In genomic region chr5:136563104-136563503, GRCm38 (mm10) we compare ENCODE assay signal across 12 mouse cellular contexts.
"Had no signal": no experiment of that assay in that cellular context is flagged by ENCODE, and none has a peak within 500 bp of the region (broad histone marks: within the 10 kb centered on the region; RNA-seq: fewer than 3 reads in every experiment).

No protein-coding gene starts in this region.

- H3K4me2 ChIP-seq: midbrain, embryonic 11.5 days had no signal

- H3K27me3 ChIP-seq: kidney, embryonic 15.5 days had no signal

- ATAC-seq: liver, postnatal 0 days; midbrain, embryonic 16.5 days had no signal

- H3K36me3 ChIP-seq: kidney, embryonic 15.5 days; liver, embryonic 13.5 days had no signal

- H3K27ac ChIP-seq: left cerebral cortex, adult 2 months; liver, embryonic 13.5 days; stomach, postnatal 0 days had no signal

- H3K4me3 ChIP-seq: kidney, embryonic 15.5 days; liver, embryonic 13.5 days had no signal

- H3K9ac ChIP-seq: kidney, embryonic 15.5 days; liver, embryonic 13.5 days; liver, postnatal 0 days had no signal

- DNase-seq: kidney, adult 2 months; kidney, postnatal 25 days; liver; liver, embryonic 13.5 days; liver, postnatal 0 days; lung, postnatal 36 days; thymus, postnatal 4 days had no signal

- H3K9me3 ChIP-seq: kidney, embryonic 15.5 days; liver, embryonic 13.5 days had no signal
